Mouse (Mus musculus): ENCODE results near the gene Rnase2a. TPM values are rescaled to one million over a fixed set of nuclear protein-coding genes. Genes with fewer than 3 reads are reported as not detected.
"Not testable (repeated sequence)": the region's sequence is repeated elsewhere in the genome, so short reads cannot be mapped to it uniquely, and the experiment has no call there.

Gene Rnase2a
- total RNA-seq (2021): 10 to 100 TPM in 1 of 2 experiments, 1 to 10 TPM in 1; 9.5 to 15.7 TPM
- polyA plus RNA-seq (2012; rRNA removed): not detected in 2 replicates
- long read RNA-seq, partial matches to known transcripts: 1 of 3 reads
- long read RNA-seq, other reads (novel, unspliced or antisense): 0 of 3 reads

DNA sequence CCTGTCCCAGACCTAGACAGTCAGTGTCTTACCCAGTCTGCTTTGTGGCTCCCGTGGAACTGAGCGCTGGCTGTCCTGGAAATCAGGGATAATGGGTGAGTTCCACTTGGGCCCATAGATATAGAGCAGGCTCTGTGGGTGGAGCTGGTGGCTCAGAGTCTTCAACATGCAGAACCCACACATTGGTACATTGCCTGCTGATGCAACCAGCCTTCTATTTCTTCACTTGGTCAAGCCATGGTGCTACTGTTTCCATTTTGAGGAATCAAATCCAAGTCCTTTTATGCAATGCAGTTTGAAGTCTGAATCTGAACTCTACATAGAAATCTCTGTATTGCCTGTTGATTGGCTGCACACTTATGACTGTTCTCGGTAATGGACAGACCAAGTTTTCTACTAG lies at the start of gene Rnase2a:
Rnase2a (minus strand) TSS at position 72 of the 400 bp plus-strand sequence.
- no peak for DNase-seq

DNA sequence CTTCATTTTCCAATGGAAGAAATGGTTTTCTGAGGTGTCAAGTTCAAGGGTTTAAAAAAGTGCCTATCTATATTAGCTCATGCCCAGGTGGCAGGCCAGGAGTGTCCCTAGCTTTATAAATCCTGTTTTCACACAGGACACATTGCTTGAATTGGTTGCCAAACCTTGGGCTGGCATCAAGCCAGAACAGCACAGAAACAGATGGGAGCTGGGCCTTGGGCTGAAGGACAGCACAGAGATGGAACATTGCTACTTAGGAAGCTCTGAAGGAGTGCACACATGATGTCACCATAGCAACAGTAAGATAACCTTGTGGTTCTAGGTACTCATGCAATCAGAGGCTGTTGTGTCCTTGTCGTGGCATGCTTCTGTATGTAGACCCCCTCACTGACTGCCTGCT lies 35.6 kb upstream of the Rnase2a start:
- DNase-seq: peak; percentile 40

GRCm38 (mm10) chr14:51278515-51278914 lies 22.6 kb upstream of the Rnase2a start:
- not testable (repeated sequence) for DNase-seq

GRCm38 (mm10) chr14:51268677-51269076 lies 12.8 kb upstream of the Rnase2a start:
- no peak for DNase-seq

DNA sequence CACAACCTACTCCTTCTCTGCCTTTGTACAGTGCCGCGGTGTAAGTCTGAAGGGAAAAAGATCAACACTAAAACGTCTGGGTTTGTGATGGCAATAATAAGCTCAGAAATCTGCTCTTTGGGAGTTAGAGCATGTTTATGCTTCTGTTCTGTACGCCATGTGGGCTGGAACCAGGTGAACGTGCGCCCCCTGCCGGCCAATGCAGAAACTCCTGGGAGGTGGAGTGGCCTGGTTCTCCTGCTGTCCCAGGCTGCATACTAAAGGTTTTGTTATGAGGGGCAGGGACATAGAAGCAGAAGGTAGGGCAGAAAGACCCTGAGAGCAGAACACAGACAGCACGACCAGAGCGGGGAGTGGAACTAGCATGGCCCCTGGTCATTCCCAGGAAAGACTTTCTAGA lies 10.2 kb upstream of the Rnase2a start:
- peak; percentile 85 for DNase-seq

GRCm38 (mm10) chr14:51265667-51266066 lies 9.8 kb upstream of the Rnase2a start:
- no peak for DNase-seq

DNA sequence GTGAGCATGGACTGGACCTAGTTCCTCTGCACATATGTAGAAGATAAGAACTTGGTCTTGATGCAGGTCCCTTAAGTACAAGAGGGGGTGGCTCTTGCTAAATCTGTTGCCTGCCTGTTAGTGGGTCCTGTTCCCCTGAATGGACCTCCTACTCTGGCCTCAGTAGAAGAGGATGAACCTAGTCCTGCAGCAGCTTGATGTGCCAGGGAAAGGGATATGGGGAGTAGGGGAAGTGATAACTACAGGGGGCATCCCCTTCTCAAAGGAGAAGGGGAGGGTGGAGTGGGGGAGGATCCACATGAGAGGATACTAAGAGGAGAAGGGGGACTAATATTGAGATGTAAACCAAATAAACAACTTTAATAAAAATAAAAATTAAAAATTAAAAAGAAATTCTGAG lies 6.5 kb upstream of the Rnase2a start:
- DNase-seq: no peak

DNA sequence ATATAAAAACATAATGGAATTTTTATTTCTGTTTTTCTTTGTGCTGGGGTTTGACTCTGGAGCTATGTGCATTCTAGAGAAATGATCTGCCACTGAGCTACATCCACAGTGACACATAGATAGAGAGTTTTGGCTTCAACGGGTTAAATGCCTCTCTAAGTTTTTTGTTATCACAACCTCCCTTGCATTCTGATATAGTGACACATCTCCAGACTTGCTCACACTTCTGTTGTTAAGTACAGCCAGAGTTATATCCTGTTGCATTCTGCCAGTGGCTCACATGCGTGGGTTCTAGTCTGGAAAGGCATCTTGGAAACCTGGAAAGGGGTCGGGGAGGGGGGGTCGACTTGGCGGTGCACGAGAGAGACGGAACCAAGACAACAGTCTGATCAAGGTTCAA lies 3.8 kb upstream of the Rnase2a start:
- DNase-seq: no peak

DNA sequence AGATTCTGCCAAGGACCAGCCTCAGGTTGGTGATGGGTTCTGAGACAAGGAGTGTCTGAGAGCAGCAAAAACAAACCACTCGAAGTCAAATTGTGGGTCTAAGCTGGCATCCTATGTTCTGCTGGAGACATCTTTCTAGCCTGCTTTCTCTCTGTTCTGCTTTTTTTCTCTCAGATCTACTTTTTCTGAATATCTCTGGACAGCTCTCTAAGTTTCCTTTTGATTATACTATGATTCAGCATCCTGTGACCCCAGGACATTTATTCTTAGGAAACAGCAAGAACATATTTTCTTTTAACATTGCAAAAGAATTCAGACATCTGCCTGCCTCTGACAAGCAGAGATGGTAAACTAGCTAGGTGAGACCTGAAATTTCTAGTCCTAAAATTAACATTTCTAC lies 2.3 kb downstream of the Rnase2a start:
- no peak for DNase-seq

- DNase-seq: not testable (repeated sequence)
Measured at GRCm38 (mm10) chr14:51252206-51252605, 3.7 kb downstream of the Rnase2a start.

GRCm38 (mm10) chr14:51250348-51250747 lies 5.6 kb downstream of the Rnase2a start:
- no peak for DNase-seq

DNA sequence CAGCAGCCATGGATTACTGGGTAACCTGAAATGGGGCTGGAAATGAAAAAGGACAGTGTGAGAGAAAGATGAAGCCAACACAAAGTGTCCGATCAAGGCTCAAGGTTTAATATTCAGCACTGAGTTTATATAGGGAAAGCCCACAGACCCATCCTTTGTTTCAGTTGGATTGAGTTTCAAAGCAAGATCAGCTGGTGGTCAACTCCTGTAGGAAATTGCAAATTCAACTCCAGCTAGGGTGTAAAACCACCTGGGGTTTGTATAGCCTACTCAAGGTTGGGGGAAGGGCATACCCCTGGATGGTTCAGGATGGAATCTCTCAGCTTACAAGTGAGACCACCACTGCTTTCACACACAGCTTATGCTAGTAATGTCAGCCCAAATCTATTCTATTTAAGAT lies 8.2 kb downstream of the Rnase2a start:
- no peak for DNase-seq

GRCm38 (mm10) chr14:51240899-51241298 lies 15.0 kb downstream of the Rnase2a start:
- peak; percentile 48 for DNase-seq

- not testable (repeated sequence) for DNase-seq
Measured at GRCm38 (mm10) chr14:51237488-51237887, 18.4 kb downstream of the Rnase2a start.

- not testable (repeated sequence) for DNase-seq
Measured at GRCm38 (mm10) chr14:51229657-51230056, 26.3 kb downstream of the Rnase2a start.

GRCm38 (mm10) chr14:51220075-51220474 lies 35.8 kb downstream of the Rnase2a start:
- not testable (repeated sequence) for DNase-seq

Other genes with a start within 250 kb of the Rnase2a start
- under 1 TPM; 0.24 to 0.26 TPM for gene Rnase10, start 248.4 kb downstream of the Rnase2a start, total RNA-seq (2021)
- not detected in 2 replicates for gene Rnase10, start 248.4 kb downstream of the Rnase2a start, polyA plus RNA-seq (2012; rRNA removed)
- not detected for gene Rnase9, start 214.2 kb downstream of the Rnase2a start, total RNA-seq (2021)
- not detected in 2 replicates for gene Rnase9, start 214.2 kb downstream of the Rnase2a start, polyA plus RNA-seq (2012; rRNA removed)
- not detected for gene Rnase11, start 205.9 kb downstream of the Rnase2a start, total RNA-seq (2021)
- gene Rnase11, start 205.9 kb downstream of the Rnase2a start, polyA plus RNA-seq (2012; rRNA removed): not detected in 2 replicates
- not detected for gene Rnase12, start 198.5 kb downstream of the Rnase2a start, total RNA-seq (2021)
- not detected in 2 replicates for gene Rnase12, start 198.5 kb downstream of the Rnase2a start, polyA plus RNA-seq (2012; rRNA removed)
- gene Olfr750, start 181.7 kb downstream of the Rnase2a start, total RNA-seq (2021): under 1 TPM in 1 of 2 experiments, not detected in 1; 0.06 TPM
- not detected in 2 replicates for gene Olfr750, start 181.7 kb downstream of the Rnase2a start, polyA plus RNA-seq (2012; rRNA removed)
- 10 to 100 TPM; 45.5 to 71.4 TPM for gene Rnase4, start 165.0 kb downstream of the Rnase2a start, total RNA-seq (2021)
- 33.7 and 34.7 TPM in 2 replicates for gene Rnase4, start 165.0 kb downstream of the Rnase2a start, polyA plus RNA-seq (2012; rRNA removed)
- gene Ang, start 165.0 kb downstream of the Rnase2a start, total RNA-seq (2021): 1 to 10 TPM; 4.4 to 7.7 TPM
- gene Ang, start 165.0 kb downstream of the Rnase2a start, polyA plus RNA-seq (2012; rRNA removed): 2.9 and 3.2 TPM in 2 replicates
- not detected for gene Eddm3b, start 141.7 kb downstream of the Rnase2a start, total RNA-seq (2021)
- not detected in 2 replicates for gene Eddm3b, start 141.7 kb downstream of the Rnase2a start, polyA plus RNA-seq (2012; rRNA removed)
- 1 to 10 TPM; 1.5 to 1.6 TPM for gene Rnase6, start 132.2 kb downstream of the Rnase2a start, total RNA-seq (2021)
- 0.89 and 0.92 TPM in 2 replicates for gene Rnase6, start 132.2 kb downstream of the Rnase2a start, polyA plus RNA-seq (2012; rRNA removed)
- gene Rnase1, start 109.3 kb downstream of the Rnase2a start, total RNA-seq (2021): 1 to 10 TPM in 1 of 2 experiments, not detected in 1; 2.3 TPM
- gene Rnase1, start 109.3 kb downstream of the Rnase2a start, polyA plus RNA-seq (2012; rRNA removed): not detected in 2 replicates
- not detected for gene Rnase2b, start 93.9 kb downstream of the Rnase2a start, total RNA-seq (2021)
- not detected in 2 replicates for gene Rnase2b, start 93.9 kb downstream of the Rnase2a start, polyA plus RNA-seq (2012; rRNA removed)
- not detected for gene Ang2, start 57.0 kb downstream of the Rnase2a start, total RNA-seq (2021)
- gene Ang2, start 57.0 kb downstream of the Rnase2a start, polyA plus RNA-seq (2012; rRNA removed): not detected in 2 replicates
- gene Ear14, start 52.7 kb downstream of the Rnase2a start, total RNA-seq (2021): not detected
- not detected in 2 replicates for gene Ear14, start 52.7 kb downstream of the Rnase2a start, polyA plus RNA-seq (2012; rRNA removed)
- gene Gm7247, start 105.6 kb upstream of the Rnase2a start, total RNA-seq (2021): not detected
- gene Gm7247, start 105.6 kb upstream of the Rnase2a start, polyA plus RNA-seq (2012; rRNA removed): not detected in 2 replicates
- not detected for gene Vmn2r88, start 154.7 kb upstream of the Rnase2a start, total RNA-seq (2021)
- not detected in 2 replicates for gene Vmn2r88, start 154.7 kb upstream of the Rnase2a start, polyA plus RNA-seq (2012; rRNA removed)
- gene Vmn2r89, start 195.7 kb upstream of the Rnase2a start, total RNA-seq (2021): not detected
- not detected in 2 replicates for gene Vmn2r89, start 195.7 kb upstream of the Rnase2a start, polyA plus RNA-seq (2012; rRNA removed)

Measured in adrenal gland, adult 2 months (tissue).